Mouse (Mus musculus): ENCODE measurements at regions not wholly inside any gene's neighbourhood (a gene's known extent, or its start where the extent isn't known, plus 50 kb on each side); places are given as distances from the start of the nearest gene placed in this dataset.
"Not testable (repeated sequence)": the region's sequence is repeated elsewhere in the genome, so short reads cannot be mapped to it uniquely, and the experiment has no call there.

DNA sequence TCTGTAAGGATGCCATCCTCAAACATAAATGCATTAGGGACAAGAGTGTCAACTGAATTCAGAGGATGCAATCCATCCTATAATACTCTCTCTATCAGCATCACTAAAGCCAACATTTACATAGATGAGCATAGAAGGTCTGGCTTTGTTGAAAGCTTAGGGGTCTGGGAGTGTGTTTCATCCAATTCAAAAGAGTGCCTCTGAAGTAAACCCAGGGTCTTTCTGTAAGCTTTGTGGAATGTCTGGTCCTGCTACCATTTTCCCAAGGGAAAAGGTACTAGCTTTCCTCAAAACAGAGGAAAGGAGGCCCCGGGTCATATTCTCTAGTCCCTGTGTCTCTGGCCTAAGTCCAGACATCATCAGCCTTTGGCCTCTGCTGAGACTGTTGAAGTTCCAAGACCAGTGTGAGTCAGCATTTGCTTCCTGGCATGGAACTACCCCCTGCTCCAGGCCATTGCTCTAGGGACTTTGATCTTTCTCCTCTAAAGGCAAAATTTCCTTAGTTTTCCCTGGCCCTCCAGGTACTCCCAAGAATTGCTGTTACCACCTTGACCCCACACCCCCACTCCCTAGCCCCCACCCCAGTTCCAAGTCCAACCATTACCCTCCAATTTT, 280.0 kb upstream of the Jarid2 start:
- DNase-seq (ENCODE audit: low read depth, low spot score) = no peak

DNA sequence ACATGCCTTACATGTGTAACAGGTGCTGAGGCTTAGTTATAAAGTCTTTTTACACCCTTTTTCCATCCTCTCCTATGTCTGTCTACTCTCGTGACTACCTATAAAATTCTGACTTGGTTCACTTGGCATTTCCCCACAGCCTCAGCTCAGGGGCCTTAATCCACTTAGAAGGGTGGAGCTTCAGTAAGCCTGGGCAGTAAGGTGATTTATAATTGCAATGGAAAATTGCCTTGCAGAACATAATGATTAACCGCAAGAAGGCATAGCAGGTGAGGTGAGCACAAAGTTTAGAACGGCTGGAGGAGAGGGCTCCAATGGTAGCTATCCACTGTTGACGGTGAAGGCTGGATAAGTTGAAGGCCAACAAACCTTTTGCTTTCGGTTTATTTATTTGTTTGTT, 278.1 kb upstream of the Jarid2 start:
- no peak for DNase-seq (ENCODE audit: low read depth, low spot score)

- no peak for DNase-seq (ENCODE audit: low read depth, low spot score)
These were observed 276.1 kb upstream of the Jarid2 start for GRCm38 (mm10) chr13:44453131-44453530.

DNA sequence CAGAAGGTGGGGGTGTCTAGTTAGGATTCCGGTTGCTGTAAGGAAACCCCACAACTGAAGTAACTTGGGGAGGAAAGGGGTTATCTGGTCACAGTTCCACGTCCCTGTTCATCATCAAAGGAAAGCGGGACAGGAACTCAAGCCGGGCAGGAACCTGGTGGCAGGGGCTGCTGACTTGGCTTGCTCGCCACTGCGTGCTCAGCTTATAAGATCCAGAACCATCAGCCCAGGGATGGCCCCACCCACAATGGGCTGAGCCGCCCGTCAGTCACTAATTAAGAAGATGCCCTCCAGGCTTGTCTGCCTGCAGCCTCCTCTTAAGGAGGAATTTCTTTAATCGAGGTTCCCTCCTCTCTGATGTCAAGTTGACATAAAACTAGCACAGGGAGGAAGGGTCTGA, 275.1 kb upstream of the Jarid2 start:
- no peak for DNase-seq (ENCODE audit: low read depth, low spot score)

DNA sequence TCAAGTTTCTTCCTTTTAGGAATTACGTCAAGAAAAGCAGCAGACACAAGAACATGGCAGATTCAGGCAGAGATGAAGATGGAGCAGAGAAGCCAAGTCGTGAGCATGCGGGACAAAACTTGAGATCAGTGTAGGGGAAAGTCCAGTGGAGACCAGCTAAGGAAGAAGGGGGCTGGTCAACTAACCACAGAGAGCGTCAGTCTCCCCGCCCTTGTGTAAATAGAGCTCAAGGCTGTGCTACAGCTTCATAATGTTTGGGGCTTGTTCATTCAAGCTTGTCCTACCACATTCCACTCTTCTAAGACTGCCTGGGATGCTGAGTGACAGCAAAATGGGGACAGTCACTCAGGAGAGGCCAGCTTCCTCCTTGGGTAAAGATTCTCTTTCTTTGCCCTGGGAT, 274.1 kb upstream of the Jarid2 start:
- DNase-seq (ENCODE audit: low read depth, low spot score) = no peak

- no peak for DNase-seq (ENCODE audit: low read depth, low spot score)
These were observed 270.5 kb upstream of the Jarid2 start for GRCm38 (mm10) chr13:44458744-44459143.

DNA sequence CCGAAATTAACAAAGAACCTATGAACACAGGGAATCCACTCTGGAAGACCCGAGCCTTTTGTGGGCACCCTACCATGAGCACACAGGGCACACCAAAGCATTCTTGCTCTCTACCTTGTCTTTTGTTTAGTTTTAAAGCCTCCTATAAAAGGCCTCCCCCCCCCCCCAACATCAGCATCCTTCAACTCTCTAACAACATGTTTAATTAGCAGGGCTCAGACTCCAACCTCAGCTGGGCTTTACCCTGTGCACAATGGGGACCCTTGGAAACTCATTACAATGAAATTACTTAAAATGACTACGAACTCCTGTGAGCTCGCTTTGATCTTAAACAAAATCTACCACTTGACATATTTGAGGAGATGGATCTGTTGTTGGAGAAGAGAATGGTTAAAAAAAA, 270.1 kb upstream of the Jarid2 start:
- no peak for DNase-seq (ENCODE audit: low read depth, low spot score)

DNA sequence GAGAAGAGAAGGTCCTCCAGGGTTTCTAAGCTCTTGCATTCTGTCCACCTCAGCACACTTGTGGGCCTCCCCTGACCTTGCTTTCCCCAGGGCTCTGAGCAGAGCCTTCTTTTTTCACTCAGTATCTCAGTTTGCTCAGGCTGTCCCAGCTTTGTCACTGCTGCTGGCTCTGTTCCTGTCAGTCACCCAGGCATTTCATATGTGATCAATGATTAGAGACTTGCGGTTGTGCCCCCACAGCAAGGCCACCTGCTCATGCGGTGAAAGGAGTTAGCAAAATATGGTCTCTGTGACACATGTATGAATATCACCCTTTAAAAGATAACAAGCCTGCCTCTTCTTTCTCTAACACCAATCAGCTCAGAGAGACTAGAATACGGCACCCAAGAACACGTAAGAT, 265.6 kb upstream of the Jarid2 start:
- no peak for DNase-seq (ENCODE audit: low read depth, low spot score)

GRCm38 (mm10) chr13:44465567-44465966, 263.7 kb upstream of the Jarid2 start:
- no peak for DNase-seq (ENCODE audit: low read depth, low spot score)

DNA sequence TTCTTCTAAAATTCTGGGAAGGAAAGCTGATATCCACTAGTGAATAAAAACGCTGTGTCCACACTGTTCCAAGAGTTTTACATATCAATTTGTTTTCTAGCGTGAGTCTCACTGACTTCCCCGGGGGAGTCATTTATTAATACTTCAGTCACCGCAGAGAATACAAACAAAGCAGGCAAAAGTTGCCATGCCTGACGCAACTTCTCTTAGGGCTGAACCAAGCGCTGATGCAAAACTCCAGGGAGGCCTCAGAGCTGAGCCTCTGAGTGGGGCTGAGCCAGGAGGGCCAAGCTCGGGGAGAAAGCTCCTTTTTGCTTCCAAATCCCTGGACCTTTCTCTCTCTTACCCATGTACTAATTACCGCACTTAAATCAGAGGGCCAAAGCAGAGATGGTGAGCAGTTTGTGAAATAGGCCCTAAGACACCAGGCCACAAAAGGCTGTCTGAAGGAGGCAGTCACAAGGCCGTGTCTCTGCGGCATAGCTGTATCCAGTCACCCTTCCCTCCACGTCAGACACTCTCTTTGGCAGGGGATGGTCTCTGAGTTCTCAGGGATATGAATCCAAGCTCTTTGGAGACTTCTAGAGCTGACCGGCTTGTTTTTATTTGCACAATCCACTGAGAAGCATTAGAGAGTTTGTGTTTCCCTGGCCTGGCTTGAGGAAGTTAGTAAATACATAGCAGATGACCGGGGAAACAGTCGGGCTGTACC, 260.2 kb upstream of the Jarid2 start:
- no peak for DNase-seq (ENCODE audit: low read depth, low spot score)

DNA sequence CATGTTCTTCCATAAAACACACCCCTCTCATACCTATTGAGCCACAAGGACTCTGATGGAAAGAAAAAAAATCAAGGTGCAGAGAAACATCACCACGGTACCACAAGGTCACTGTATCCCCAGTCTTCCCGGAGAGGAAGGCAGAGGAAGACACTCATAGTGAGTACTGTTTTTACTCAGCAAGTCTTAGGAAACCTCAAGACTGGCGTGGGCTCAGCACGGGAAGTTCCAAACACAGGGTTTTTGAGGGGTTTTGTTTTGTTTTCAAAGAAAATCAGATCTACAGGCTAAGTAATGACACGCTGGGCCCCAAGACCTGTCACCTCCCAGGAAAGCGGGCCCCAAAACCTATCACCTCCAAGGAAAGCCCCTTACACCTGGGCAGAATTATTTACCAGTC, 259.6 kb upstream of the Jarid2 start:
- DNase-seq (ENCODE audit: low read depth, low spot score) = no peak

DNA sequence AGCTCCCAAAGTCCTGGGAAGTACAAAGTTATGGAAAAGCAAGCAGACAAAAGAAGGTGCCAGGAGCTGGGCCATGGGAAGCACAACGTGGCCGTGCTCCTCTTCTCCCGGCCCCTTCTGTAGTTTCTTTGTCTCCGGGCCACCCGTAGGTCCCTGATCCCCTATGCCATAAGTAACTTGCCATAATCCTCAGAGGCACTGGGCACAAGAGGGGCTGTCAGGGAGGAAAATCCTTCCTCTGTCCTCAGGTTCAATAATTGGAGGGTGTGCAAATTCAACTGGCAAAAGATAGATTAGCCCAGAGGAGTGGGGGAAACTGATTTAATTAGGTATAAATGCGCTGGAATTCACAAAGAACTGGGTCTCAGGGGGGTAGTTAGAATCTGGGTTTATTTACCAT, 256.1 kb upstream of the Jarid2 start:
- DNase-seq (ENCODE audit: low read depth, low spot score) = no peak

GRCm38 (mm10) chr13:44476901-44477300, 252.4 kb upstream of the Jarid2 start:
- DNase-seq (ENCODE audit: low read depth, low spot score) = no peak

GRCm38 (mm10) chr13:44480128-44480527, 249.1 kb upstream of the Jarid2 start:
- DNase-seq (ENCODE audit: low read depth, low spot score) = no peak

- no peak for DNase-seq (ENCODE audit: low read depth, low spot score)
These were observed 246.6 kb upstream of the Jarid2 start for GRCm38 (mm10) chr13:44482661-44483060.

GRCm38 (mm10) chr13:44484582-44485329, 244.5 kb upstream of the Jarid2 start:
- DNase-seq (ENCODE audit: low read depth, low spot score) = no peak

DNA sequence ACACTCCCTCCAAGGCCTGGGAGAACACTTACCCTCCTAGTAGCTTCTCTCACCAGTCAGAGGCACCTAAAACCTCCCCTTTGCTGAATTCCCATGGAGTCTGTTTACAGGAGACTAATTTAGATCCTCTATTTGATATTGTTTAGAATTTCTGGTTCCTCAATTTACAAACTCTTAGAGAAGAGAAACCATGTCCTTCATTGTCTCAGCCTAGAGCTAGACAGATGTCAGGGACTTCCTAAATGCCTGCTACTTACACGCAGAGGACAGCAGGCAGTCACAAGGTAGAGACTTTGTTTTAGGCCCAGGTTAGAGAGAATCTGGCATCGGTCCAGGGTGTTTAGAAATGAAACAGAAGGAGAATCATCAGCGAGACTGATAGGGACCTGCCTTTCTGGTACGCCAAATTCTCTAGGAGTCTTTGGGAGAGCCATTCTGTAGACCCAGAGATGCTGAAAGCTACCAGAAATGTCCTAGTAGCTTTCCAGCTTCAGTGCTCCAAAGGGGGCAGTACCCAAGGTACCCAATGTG, 238.3 kb upstream of the Jarid2 start:
- no peak for DNase-seq (ENCODE audit: low read depth, low spot score)

GRCm38 (mm10) chr13:44493884-44494283, 235.4 kb upstream of the Jarid2 start:
- DNase-seq (ENCODE audit: low read depth, low spot score) = no peak

- no peak for DNase-seq (ENCODE audit: low read depth, low spot score)
These were observed 233.8 kb upstream of the Jarid2 start for GRCm38 (mm10) chr13:44495450-44495849.

- DNase-seq (ENCODE audit: low read depth, low spot score) = no peak
These were observed 232.7 kb upstream of the Jarid2 start for GRCm38 (mm10) chr13:44496596-44496995.

- not testable (repeated sequence) for DNase-seq (ENCODE audit: low read depth, low spot score)
These were observed 228.4 kb upstream of the Jarid2 start for GRCm38 (mm10) chr13:44500896-44501295.

DNA sequence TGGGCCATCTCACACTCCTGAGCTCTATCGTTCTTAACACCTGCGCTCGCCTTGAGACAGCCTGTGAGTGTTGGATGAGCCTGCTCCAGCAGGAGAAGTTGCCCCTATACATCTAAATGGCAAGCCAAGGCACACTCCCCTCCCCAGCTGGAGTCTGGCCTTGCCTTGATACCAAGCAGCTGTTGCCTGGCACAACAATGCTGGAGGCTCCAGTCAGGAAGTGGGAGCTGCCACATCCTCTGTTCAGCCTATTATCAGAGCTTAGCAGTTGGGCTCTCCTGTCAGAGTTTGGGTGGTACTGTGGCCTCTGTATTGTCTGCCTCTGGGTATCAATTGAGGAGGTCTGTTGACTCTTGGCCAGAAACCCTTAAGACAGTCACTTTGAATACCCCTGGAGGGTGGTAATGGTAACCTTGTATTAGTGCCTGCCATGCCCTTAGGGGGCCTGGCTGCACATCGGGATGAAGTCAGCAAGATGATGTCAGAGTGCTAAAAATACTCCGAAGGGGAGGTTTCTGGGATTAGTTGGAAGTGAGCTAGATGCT, 227.4 kb upstream of the Jarid2 start:
- DNase-seq (ENCODE audit: low read depth, low spot score) = no peak

All from c-Kit-negative CD71-positive TER-119-positive erythroid progenitor cells, embryonic 14.5 days (primary cell).